Mouse (Mus musculus) hematopoietic stem cell, adult 5-6 weeks (primary cell): ENCODE results near the gene Tmem52b. TPM values are rescaled to one million over a fixed set of nuclear protein-coding genes. Genes with fewer than 3 reads are reported as not detected.
A peak's percentile ranks its signal among the peaks of the same experiment; 100 is the strongest.
"Not testable (repeated sequence)": the region's sequence is repeated elsewhere in the genome, so short reads cannot be mapped to it uniquely, and the experiment has no call there.

Experiments used
- ATAC-seq, 2 experiments: fragments of 125-278 bp in 1 of 2; replicated peaks in 1 of 2; 2 replicates each; pipeline ENCODE4 v1.8.0; 2016 to 2017; ENCODE audit warnings: inconsistent platforms in 2 of 2, mild to moderate bottlenecking in 2 of 2, moderate number of reproducible peaks in 2 of 2, low read depth in 1 of 2, moderate TSS enrichment in 1 of 2; ENCODE audit not compliant: low FRiP score in 2 of 2, poor library complexity in 2 of 2, severe bottlenecking in 2 of 2, insufficient read depth in 1 of 2, low TSS enrichment in 1 of 2
- total RNA-seq: library from RNA; stranded (forward); fragments of 172-1452, 232-1000 nt; gene quantifications from 2 replicates; pipeline ENCODE4 v1.2.3, GENCODE M21; 2017

Gene Tmem52b
- not detected in 2 replicates for total RNA-seq

DNA sequence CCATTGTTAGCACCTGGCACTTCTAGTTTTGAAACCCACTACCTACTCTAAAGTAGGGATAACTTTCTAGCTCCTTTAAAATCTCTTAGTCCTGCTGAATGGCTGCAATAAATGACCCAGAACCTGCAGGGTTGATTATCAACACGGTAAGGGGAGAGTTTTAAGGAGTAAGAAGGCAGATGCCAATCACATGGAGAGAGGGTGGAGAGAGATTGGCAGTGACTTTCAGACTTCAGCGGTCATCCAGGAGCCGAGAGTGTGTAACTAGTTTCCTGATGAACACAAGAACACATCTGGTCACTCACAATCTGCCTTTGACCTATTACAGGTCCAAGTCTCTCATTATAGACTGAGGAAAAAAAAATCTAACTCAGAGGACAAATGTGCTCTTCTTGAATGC is at the start of gene Tmem52b:
Tmem52b (plus strand) TSS at position 189 of the 400 bp plus-strand sequence.
- no peak for ATAC-seq

DNA sequence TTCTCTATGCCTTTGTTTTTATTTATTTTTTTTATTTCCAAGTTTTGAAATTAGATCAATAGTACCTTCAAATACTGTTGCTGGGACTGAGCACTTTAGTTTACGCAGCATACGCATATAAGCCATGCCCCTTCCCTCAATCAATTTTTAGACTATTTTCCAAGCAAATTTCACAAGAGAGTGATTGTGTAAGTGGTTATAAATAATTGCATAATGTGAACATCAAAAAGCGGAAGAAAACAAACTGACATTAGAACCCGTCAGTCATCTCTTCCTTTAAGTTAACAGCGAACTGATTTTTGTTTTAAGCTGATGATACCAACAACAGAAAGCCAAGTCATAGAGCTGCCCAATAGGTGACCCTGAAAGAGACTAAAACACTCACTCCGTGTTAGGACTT is 41.0 kb upstream of the Tmem52b start:
- peak; percentile 9 to 37; a peak in 2 of 4 replicates for ATAC-seq

DNA sequence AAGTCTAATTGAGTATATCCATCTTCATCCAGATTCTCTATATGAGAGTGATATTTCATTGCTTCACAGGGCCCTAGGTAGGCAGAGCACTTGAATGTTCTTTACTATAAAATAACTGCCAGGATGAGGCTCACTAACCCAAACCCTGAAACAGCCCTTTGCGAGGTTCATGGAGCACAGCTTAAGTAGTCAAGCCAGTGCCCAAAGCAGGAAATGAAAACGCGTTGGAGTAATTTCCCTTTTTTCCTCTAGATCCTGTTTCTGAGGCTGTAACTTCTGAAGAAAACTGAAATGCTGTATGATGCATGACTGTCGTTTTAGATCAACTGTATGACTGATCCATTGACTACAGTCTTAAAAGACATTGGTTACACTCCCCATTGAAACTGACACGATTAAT is 39.7 kb upstream of the Tmem52b start:
- ATAC-seq: peak in 1 of 2 experiments; percentile 44; a peak in 1 of 4 replicates

DNA sequence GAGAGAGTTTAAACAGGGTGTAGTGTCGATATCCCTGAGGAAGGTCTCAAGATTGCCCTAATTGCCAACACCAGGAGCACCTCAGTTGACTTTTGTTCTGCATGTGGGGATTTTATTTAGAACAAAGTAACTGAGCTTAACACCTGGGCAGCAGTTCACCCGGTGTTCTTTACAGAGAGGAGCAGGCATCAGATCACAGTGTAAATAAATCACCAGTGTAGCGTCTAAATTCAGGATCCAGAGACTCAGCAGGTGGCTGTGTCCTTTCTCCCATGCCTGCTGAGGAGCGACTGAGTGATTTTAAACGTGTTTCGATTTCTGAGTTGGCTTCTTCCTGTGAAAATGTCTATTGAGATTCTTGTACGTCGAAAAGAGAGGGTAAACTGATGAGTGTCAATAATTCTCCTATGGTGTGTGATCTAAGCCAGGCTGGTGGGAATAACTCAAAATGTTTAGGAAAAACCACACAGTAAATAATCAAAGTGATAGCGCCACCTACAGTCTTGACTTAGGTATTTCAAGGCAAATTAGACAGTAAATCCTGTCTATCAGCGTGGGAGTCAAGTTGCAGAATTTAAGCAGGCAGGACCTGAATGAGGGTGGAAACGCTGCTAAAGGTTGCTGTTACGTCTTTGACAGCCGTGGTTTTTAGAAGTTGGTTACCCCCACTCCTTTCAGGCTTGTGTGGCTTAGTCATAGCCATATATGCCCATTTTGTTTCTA is 35.8 kb upstream of the Tmem52b start:
- ATAC-seq: peak; percentile 68 to 78

DNA sequence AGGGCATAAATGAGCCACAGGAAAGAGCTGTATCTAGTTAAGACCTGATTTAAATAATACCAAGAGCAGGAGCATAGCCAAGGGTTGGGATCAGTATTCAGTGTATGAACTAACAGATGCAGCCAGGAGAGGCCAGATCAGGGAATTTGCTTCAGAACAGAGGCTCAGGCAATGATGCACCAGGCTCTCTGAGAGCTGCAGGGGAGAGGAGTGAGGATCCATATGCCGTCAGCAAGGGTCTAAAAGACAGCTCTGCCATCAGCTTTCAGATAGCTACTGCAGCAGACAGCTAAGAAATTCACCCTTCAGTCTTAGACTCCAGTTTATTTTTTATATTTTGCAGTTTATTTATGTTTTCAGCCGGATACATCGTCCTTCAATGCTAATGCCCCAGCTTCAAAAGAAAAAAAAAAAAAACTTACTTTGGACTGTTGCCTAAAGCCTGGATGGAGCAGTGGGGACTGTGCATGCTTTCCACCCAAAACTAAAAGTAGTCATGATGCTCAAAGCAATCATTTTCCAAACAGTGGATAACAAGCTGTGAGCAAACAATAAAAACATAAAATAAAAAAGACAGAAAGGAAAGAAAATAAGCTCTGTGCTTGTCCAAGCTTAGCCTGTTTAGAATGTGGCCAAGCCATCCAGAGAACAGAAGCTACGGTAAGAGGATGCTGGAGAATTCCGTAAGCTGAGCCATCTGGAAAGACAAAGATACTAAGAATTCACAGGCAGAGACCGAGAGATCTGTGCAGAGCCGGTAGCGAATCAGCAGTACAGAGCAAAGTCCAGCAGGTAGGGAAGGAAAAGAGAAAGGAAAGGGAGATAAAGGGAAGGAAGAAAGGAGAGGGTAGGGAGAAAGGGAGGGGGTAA is 32.0 kb upstream of the Tmem52b start:
- ATAC-seq: no peak

DNA sequence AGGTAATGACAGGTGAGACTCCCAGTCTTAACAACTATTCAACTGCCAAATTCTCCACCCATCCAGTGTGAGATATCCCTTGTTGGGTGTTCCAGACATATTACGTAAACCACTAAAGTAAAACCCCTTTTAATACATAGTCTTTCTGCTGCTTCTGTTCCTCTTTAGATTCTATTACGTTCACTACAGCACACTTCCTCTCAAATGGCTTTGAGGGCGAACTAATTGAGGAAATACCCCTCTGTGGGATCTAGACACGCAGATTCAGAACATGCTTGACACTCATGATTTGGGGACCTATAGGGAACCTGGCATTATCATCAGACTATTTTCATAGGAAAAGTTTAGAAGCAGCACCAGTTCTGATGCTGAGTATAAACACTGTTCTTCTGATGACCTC is 17.4 kb upstream of the Tmem52b start:
- ATAC-seq: peak; percentile 75 to 83

DNA sequence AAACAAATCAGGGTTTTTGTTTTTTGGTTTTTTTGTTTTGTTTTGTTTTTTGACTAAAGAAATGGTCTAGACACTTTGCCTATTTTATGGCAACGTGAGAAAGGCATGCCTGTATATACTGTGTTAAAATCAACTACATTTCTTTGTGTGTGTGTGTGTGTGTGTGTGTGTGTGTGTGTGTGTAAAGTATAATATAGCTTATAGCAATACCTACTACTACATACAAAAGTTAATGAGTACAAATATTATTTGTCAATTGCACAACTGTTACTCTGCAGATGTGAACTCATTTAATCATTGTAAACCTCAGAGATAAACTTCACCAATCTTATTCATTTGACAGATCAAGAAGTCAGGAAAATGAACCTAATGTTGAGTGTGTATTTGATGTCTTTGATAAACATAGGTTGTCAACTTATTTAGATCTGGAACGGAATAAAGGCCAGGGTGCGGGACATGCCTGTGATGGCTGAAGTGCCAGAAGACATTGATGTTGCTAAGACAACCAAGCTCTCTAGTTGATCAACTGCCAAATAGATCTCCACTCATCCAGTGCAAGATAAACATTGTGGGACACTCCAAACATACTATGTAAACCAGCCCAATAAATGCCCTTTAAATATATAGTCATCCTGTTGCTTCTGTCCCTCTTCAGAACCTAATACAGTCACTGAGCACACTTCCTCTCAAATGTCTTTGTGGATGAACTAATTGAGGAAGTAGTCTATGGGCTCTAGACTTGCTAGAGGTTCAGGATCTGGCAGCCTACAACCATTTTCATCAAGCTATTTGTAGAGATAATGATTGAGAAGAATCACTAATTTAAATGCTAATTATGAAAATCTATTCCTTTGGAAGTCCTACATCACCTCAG is 14.8 kb upstream of the Tmem52b start:
- ATAC-seq: peak; percentile 71 to 75

DNA sequence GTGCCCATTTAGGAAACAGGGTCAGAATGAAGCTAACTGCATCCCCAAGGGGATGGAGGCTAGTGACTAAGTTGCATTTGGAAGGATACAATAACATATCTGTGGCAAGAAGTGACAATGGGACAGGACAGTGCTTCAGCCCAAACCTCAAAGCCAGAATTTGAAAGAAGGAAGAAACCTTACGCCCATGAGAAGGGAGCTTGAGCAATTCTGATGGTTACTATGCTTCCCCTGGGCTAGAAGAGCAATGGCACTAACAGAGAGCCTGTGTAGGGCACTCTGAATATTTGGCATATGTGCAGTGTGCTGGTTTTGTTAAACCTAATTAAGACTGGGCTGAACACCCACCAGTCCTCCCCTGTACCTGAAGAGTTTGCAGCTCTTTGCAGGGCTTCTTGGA is 12.8 kb upstream of the Tmem52b start:
- not testable (repeated sequence) for ATAC-seq

DNA sequence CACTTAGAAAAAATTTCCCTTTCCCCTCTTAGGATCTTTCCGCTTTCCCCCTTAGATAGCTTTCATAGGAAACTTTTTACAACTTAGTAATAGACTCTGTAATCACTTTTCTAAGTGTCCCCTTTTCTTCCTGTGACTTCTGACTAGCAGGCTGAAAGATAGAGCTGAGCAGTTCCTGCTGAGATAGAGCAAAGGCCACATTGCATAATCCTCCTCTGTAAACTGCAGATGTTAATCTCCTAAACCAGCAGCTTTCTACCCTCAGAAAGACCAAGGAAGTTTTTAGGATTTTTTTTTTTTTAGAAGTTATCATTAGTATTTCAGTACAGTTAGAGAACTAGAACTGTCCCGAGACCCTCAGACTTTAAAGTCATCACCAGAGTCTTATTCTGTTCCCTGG is 8.9 kb upstream of the Tmem52b start:
- ATAC-seq: no peak

DNA sequence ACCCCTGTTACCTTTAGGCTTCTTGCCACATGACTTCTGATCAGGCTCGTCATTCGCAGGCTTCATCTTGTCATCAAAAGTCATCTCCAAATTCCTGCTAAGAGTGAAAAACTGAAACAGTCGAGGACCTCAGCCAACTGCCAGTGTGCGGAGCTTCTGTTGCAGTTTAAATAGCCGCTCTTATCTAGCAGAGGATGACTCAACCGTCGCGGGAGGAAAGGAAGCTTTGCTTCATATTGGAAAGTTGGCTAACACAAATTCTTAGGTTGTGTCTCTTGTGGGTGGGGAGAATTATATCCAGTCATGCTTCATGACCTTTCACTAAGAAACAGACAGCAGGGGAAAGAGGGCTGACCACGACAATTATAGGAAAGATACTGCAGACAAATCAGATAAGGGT is 5.3 kb upstream of the Tmem52b start, which contains the start of gene Olr1:
Olr1 (minus strand) TSS at position 142 of the 400 bp plus-strand sequence.
- ATAC-seq: peak; percentile 37 to 79; a peak in 2 of 4 replicates

DNA sequence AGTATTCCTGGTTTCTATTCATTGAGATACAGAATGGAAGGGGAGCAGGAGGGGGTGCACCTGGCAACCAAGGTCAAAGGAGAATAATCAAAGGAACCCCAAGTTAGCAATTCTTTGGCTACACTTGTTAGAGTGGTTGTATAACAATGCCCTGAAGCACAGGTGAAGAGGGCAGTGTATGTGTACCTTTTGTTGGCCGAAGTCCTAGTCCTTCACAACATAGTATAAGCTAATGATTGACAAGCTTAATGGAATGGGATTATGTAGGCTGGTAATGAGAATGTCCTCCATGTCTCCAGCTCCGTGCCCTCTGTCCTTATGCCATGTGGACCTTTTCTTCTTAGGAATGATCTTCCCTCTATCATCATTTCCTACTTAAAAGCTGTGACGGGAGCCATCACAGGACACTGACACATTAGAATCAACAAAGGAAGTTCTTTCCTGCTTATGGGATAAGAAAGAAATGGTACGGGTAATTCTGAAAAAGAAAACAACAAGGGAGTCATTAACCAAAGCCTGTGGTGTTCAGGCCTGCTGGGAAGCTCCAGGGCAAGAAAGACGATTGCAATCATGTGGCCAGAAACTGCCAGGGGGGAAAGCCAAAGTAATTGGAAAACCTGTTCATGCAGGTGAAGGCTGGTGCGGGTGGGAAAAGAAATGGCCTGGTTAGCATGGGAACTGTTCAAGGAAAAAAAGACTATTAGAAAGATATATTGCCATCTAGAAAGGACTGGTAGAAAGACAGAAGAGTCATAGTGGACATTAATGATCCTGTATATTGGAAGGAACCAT is 2.0 kb upstream of the Tmem52b start:
- no peak for ATAC-seq

DNA sequence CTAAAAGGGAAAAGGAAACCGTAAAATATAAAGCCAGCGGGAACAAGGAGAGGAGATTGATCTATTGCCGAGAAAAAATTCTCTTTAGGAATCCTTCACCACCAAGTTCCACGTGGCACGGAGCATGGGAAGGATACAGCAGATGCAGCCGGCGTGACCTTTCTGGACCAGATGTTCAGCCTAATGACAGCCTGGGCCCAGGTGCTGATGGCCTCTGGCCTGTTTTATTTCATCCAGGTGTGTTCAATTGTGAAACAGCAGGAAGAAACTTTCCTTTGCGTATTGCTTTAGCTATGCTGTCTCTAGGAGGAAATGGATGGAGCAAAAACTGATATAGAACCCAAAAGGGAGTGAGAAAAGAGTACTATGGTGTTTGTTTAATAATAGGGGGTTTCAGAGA is 513 bp downstream of the Tmem52b start:
- ATAC-seq: no peak

DNA sequence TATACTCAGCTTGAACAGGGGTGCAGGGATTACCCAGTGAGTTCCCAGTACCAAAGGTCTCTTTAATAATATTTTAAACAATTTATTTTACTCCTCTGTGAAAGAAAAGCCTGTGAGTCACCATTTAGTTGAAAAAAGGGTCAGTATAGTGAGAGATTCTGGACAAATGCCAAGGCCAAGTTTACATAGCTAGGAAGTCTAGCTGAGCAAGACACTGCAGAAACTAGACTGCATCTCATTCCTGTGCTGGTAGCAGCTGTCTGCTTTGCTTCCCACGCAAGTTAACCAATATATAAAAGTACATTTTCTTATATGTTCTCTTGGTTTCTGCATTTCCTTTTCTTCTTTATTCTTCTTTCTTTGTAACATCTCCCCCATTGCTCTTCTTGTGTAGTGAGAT is 1.1 kb downstream of the Tmem52b start:
- ATAC-seq: no peak

DNA sequence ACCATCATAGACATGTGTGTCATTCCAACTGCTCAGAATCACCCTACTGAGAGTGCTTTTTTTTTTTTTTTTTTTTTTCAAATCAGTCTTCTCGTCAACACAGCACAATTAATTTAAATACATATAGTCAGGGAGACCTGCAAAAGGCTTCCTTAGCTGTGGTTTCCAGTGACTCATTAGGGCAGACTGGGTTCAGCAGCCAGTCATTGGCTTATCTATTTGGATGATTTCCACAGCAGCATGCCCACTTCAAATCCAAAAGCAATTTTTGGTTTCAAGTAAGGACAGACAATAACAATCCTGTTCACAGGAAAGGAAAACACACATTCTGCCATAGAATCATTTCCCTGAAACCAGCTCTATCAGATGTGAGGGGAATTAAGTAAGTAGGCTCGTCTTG is 2.0 kb downstream of the Tmem52b start:
- ATAC-seq: no peak

DNA sequence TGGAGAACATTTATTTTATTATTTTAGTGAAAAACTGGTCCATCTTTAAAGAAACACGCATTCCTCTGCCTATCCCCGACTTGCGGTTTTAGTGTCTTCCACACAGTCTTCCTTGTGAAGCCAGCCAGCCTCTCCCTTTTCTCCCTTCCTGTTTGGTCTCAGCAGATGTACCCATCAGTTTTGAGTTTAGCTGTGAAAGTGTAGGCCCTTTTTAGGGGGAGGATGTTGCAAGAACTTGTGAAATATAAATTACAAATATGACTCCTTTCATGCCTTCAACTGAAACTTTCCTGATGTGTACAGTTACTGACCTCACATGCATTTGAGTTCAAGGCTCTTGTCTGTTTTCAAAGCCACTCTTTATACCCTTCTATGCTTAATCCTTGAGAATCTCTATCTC is 2.7 kb downstream of the Tmem52b start:
- ATAC-seq: peak in 1 of 2 experiments; percentile 23; a peak in 1 of 4 replicates

DNA sequence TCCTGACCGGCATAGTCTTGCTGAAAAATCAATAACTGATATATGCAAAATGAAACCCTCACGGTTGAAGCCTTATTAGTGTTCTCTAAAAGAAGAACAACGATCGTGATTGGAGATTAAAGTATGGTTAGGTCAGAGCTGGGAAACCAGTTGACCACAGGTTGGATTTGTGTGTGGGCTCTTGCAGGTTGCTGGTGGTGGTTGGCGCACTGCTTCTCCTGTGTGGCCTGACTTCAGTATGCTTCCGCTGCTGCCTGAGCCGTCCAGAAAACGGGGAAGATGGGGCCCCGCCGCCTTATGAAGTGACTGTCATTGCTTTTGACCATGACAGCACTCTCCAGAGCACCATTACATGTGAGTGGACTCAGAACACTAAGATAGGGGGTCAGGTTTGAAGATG is 4.0 kb downstream of the Tmem52b start:
- peak in 1 of 2 experiments; percentile 37; a peak in 1 of 4 replicates for ATAC-seq
